Mouse (Mus musculus) C2C12 (cell line): ENCODE measurements around the gene Edem3.

Source experiments
- CTCF ChIP-seq: IDR thresholded peaks from one replicate; pipeline ENCODE4 v1.5.1; 2011; ENCODE audit not compliant: control insufficient read depth, insufficient read depth, insufficient read length
- FOSL1 ChIP-seq: IDR thresholded peaks from one replicate; pipeline ENCODE4 v1.8.0; 2011; ENCODE audit warnings: mild to moderate bottlenecking, low read length; ENCODE audit not compliant: poor library complexity, insufficient read depth, severe bottlenecking

DNA sequence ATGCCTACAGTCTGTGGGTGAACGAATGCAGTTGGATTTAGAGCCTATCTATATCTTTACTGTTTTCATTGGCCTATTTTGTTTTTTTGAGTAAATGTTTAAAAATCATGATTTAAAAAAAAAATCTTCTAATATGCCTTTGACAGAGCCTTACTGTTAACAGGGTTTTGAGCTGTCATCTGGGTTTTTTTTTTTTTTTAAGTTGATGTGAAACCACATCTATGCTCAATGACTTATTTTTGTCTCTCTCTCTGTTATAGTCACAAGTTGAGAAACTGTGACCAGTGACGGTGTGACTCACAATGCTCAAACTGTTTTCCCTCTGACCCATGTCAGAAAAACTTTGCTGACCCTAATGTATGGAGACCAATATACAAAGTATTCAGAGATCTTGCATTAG, 28.2 kb downstream of the Edem3 start:
- TF ChIP-seq FOSL1 = no peak
- no peak for TF ChIP-seq CTCF
